In the genomic region with DNA sequence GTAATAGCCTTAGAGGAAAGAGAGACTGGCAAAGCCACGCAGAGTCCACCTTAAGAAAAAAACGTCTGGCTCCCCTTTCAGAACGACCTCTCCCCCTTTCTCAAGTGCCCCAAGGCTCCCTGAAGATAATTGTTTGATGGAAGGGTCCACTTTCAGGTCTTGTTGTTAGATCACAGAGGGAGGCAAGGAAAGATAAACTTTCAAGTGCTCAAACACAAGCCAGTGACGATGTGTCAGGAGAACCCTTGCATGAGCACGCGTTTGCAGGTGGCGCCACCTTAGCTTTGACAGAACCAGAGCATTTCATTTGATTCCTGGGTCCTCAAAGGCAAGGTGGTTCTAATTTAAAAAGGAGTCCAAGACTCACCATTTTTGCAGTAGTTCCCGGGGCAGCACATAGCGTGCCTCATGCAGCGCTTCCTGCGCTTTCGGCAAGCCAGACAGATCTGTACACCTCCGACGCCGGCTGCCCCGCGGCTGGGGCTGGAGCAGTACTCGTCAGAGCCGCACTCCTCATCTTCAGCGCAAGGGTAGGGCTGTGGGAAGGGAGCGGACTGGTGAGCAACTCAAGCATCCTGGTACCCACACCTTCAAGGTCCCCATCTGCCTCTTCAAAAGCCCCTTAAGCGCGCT, we compare ENCODE assay signal across 8 mouse cellular contexts. TPM values are rescaled to one million over a fixed set of nuclear protein-coding genes. Genes with fewer than 3 reads are reported as not detected.
DNase-seq lines count a peak whose midpoint lies in the region; ATAC-seq and TF ChIP-seq lines count a peak whose summit lies in the region.

No protein-coding gene starts in this region.

- TF ChIP-seq POLR2A in brain, embryonic 14.5 days (IDR thresholded peaks at IDR 0.05; ENCODE audit: borderline replicate concordance, extremely low read depth, insufficient read depth, insufficient read length, poor library complexity, severe bottlenecking) = no peak

- H3K9ac ChIP-seq in hindbrain, postnatal 0 days (replicated peaks; ENCODE audit: low read length) = no peak overlapping the region
- no peak overlapping the region for H3K9ac ChIP-seq in midbrain, embryonic 11.5 days (ENCODE audit: low read length)

- no peak for TF ChIP-seq CTCF in gastrocnemius, adult 2 months (IDR thresholded peaks at IDR 0.05)
- no peak for TF ChIP-seq CTCF in brain, embryonic 14.5 days (IDR thresholded peaks at IDR 0.05; ENCODE audit: borderline replicate concordance, extremely low read depth, insufficient read depth, insufficient read length)
- TF ChIP-seq CTCF in hindbrain, postnatal 0 days (IDR thresholded peaks at IDR 0.05; ENCODE audit: low read depth) = peak; percentile 27

- no peaks in the 10 kb centered on the region for H3K36me3 ChIP-seq in hindbrain, postnatal 0 days (ENCODE audit: insufficient read depth, low read length)
- no peaks in the 10 kb centered on the region for H3K36me3 ChIP-seq in midbrain, embryonic 11.5 days (ENCODE audit: control insufficient read depth, insufficient read depth, low read length)

- 2% methylated on average over 23 of the region's 23 CpGs for WGBS in hindbrain, postnatal 0 days
- under 1% methylated on average over 23 of the region's 23 CpGs for WGBS in midbrain, embryonic 11.5 days

- no peaks in the 10 kb centered on the region for H3K4me1 ChIP-seq in hindbrain, postnatal 0 days (ENCODE audit: insufficient read depth, low read length)
- peaks cover 12% of the 10 kb centered on the region for H3K4me1 ChIP-seq in midbrain, embryonic 11.5 days (ENCODE audit: control insufficient read depth, insufficient read depth, low read length)

- H3K27me3 ChIP-seq in hindbrain, postnatal 0 days (ENCODE audit: insufficient read depth, low read length) = peaks cover 46% of the 10 kb centered on the region
- peaks cover 36% of the 10 kb centered on the region for H3K27me3 ChIP-seq in midbrain, embryonic 11.5 days (ENCODE audit: control insufficient read depth, insufficient read depth, low read length)

- intact Hi-C loops in gastrocnemius, adult 2 months (cut with DNase I) = no loop called here

- H3K4me3 ChIP-seq in gastrocnemius, adult 2 months = peak overlapping the region; percentile 33; the same call in 1 of the 2 replicates
- H3K4me3 ChIP-seq in hindbrain, postnatal 0 days (ENCODE audit: low read length) = peak overlapping the region; percentile 34
- H3K4me3 ChIP-seq in midbrain, embryonic 11.5 days (ENCODE audit: low read depth, low read length) = peak overlapping the region; percentile 33

- H3K27ac ChIP-seq in gastrocnemius, adult 2 months = no peak overlapping the region
- H3K27ac ChIP-seq in hindbrain, postnatal 0 days = no peak overlapping the region
- H3K27ac ChIP-seq in midbrain, embryonic 11.5 days (ENCODE audit: low read depth, low read length) = no peak overlapping the region

- H3K9me3 ChIP-seq in hindbrain, postnatal 0 days (ENCODE audit: low read length) = no peaks in the 10 kb centered on the region
- no peaks in the 10 kb centered on the region for H3K9me3 ChIP-seq in midbrain, embryonic 11.5 days (ENCODE audit: control insufficient read depth, low read length)

- ATAC-seq in hindbrain, postnatal 0 days = peak; percentile 2; the same call in 1 of the 2 replicates
- peak; percentile 53 for ATAC-seq in midbrain, embryonic 11.5 days (ENCODE audit: low FRiP score)
- ATAC-seq in activated CD4-positive, CD25-positive, alpha-beta regulatory T cell, adult 4 months = no peak

- H3K4me2 ChIP-seq in hindbrain, postnatal 0 days (ENCODE audit: low read depth, low read length) = peak overlapping the region; percentile 67
- H3K4me2 ChIP-seq in midbrain, embryonic 11.5 days = peak overlapping the region; percentile 62

- DNase-seq in gastrocnemius, adult 2 months = no peak
- no peak for DNase-seq in gastrocnemius, postnatal 25 days
- DNase-seq in brain, embryonic 14.5 days (ENCODE audit: low read depth) = peak; percentile 56
- peak; percentile 35 for DNase-seq in hindbrain, postnatal 0 days (ENCODE audit: low spot score)
- peak; percentile 94 for DNase-seq in midbrain, embryonic 11.5 days (ENCODE audit: low spot score, missing footprints)
- no peak for DNase-seq in urinary bladder, adult 18-20 months (ENCODE audit: low spot score in 2 of 2)
- DNase-seq in frontal cortex, postnatal 10 days (ENCODE audit: low spot score in 2 of 2) = no peak

RNA-seq across cellular contexts. Expression of gene Dkk1, which starts 0.9 kb away (rescaled TPM):
- not detected for total RNA-seq in gastrocnemius, adult 2 months (2021)
- total RNA-seq in gastrocnemius, postnatal 25 days (2021) = not detected
- polyA plus RNA-seq in brain, embryonic 14.5 days (2012; rRNA removed) = 1.5 and 2.2 TPM in 2 replicates
- 0.16 and 0.40 TPM in 2 replicates for total RNA-seq in hindbrain, postnatal 0 days (2014; rRNA removed)
- polyA plus RNA-seq in hindbrain, postnatal 0 days (2015; fragmentation: Nextera tagmentation; extraction: Ambion mirVana) = 0.25 and 0.39 TPM in 2 replicates
- 4.2 and 5.2 TPM in 2 replicates for polyA plus RNA-seq in midbrain, embryonic 11.5 days (2014; fragmentation: Nextera tagmentation; extraction: Ambion mirVana)
- polyA plus RNA-seq in activated CD4-positive, CD25-positive, alpha-beta regulatory T cell, adult 4 months (2017; shearing (Covaris generic)) = not detected

Comparison
In these comparisons a context has a peak if more than half of its experiments do, and no peak if none do; other contexts are left out.
1. DNase-seq: peak in brain, embryonic 14.5 days (single experiment), hindbrain, postnatal 0 days (single experiment) and midbrain, embryonic 11.5 days (single experiment); none in gastrocnemius, adult 2 months (single experiment), gastrocnemius, postnatal 25 days (single experiment), urinary bladder, adult 18-20 months (0 of 2) and frontal cortex, postnatal 10 days (0 of 2).
2. Peak in every context shown above with its lines, with median percentiles within 50 percentile points of each other: H3K4me3 ChIP-seq.